Mouse (Mus musculus) spleen, adult 12 weeks (tissue): ENCODE measurements around the gene Il11.

Source experiments
- DNase-seq: peaks from one replicate; pipeline ENCODE4 v3.0.0; 2022; ENCODE audit warnings: low spot score

The Il11 gene

GRCm38 (mm10) chr7:4742482-4742819 lies 40.2 kb downstream of the Il11 start:
- no peak for DNase-seq

GRCm38 (mm10) chr7:4741672-4742481 lies 40.8 kb downstream of the Il11 start:
- no peak for DNase-seq

GRCm38 (mm10) chr7:4741151-4741550 lies 41.5 kb downstream of the Il11 start:
- peak; percentile 58 for DNase-seq

GRCm38 (mm10) chr7:4740309-4740727 lies 42.3 kb downstream of the Il11 start:
- DNase-seq = no peak

- DNase-seq = peak; percentile 86
Observed at GRCm38 (mm10) chr7:4739544-4740275, 42.9 kb downstream of the Il11 start, which contains the start of gene Kmt5c. Gene Kmt5c, plus strand, starts transcription at chr7:4740115.

- no peak for DNase-seq
Observed at GRCm38 (mm10) chr7:4739041-4739543, 43.6 kb downstream of the Il11 start.

- no peak for DNase-seq
Observed at GRCm38 (mm10) chr7:4732968-4733392, 49.7 kb downstream of the Il11 start.

- no peak for DNase-seq
Observed at GRCm38 (mm10) chr7:4731090-4731489, 51.6 kb downstream of the Il11 start.

- no peak for DNase-seq
Observed at GRCm38 (mm10) chr7:4725169-4725568, 57.5 kb downstream of the Il11 start, which contains the start of gene Tmem150b. Gene Tmem150b, minus strand, starts transcription at chr7:4725249.

- DNase-seq = no peak
Observed at GRCm38 (mm10) chr7:4724359-4724758, 58.3 kb downstream of the Il11 start.

- DNase-seq = no peak
Observed at GRCm38 (mm10) chr7:4723508-4723907, 59.2 kb downstream of the Il11 start.
